Mouse (Mus musculus): ENCODE data around the gene Hexa. TPM values are rescaled to one million over a fixed set of nuclear protein-coding genes. Genes with fewer than 3 reads are reported as not detected.

The Hexa gene
- polyA plus RNA-seq, 1 experiment from 2014 or later: 59.6 TPM

DNA sequence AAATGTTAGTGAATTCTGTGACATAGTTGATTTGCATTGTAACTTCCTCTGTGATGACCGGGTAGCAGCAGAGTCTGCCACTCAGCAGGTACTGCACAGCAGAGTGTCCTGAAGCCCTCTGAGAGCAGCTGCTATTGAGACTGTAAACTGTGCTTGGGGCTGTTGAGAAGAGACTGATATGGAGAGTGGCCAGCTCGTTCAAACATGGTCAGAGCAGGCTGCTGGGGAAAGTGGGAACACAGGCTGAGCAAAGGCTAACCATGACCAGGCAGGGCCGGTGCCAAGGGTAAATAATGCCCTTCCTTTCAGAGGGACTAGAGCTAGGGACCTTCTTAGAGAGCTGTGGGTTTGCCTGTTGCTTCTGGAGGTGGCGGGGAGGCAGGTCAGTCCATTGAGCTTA, 14.4 kb downstream of the Hexa start:
- Histone ChIP-seq H3K4me1 (replicated peaks) (peaks cover 19% of the 10 kb centered on the region), H3K9me3 (replicated peaks) (no peaks in the 10 kb centered on the region), H3K4me2 (no peak overlapping the region), H3K36me3 (peaks cover 25% of the 10 kb centered on the region), H3K9ac (no peak overlapping the region), H3K27me3 (no peaks in the 10 kb centered on the region), H3K4me3 (no peak overlapping the region), H3K27ac (no peak overlapping the region)
- ATAC-seq (replicated peaks; ENCODE audit: insufficient number of reproducible peaks, insufficient read depth, low FRiP score, low read depth): no peak
- WGBS: 64% methylated on average over 4 of the region's 4 CpGs

- 12% methylated on average over 4 of the region's 4 CpGs for WGBS
- ATAC-seq (replicated peaks; ENCODE audit: insufficient number of reproducible peaks, insufficient read depth, low FRiP score, low read depth): no peak
- no peaks in the 10 kb centered on the region for H3K4me1 ChIP-seq (replicated peaks)
- H3K27me3 ChIP-seq: no peaks in the 10 kb centered on the region; the same call in 1 of the 2 replicates
- H3K4me3 ChIP-seq: no peak overlapping the region
- H3K27ac ChIP-seq: no peak overlapping the region
- H3K4me2 ChIP-seq: no peak overlapping the region
- no peak overlapping the region for H3K9ac ChIP-seq
- H3K9me3 ChIP-seq (replicated peaks): no peaks in the 10 kb centered on the region
- peaks cover 43% of the 10 kb centered on the region for H3K36me3 ChIP-seq
Observed at GRCm38 (mm10) chr9:59565600-59565999, 26.3 kb downstream of the Hexa start.

GRCm38 (mm10) chr9:59567111-59567510, 27.8 kb downstream of the Hexa start:
- Histone ChIP-seq H3K4me1 (replicated peaks) (no peaks in the 10 kb centered on the region), H3K36me3 (peaks cover 29% of the 10 kb centered on the region; the same call in 1 of the 2 replicates), H3K9me3 (replicated peaks) (no peaks in the 10 kb centered on the region), H3K4me3 (no peak overlapping the region), H3K4me2 (no peak overlapping the region), H3K9ac (no peak overlapping the region), H3K27me3 (no peaks in the 10 kb centered on the region; the same call in 1 of the 2 replicates), H3K27ac (no peak overlapping the region)
- peak; percentile 67; the same call in 1 of the 2 replicates for ATAC-seq (replicated peaks; ENCODE audit: insufficient number of reproducible peaks, insufficient read depth, low FRiP score, low read depth)
- WGBS: 29% methylated on average over 6 of the region's 6 CpGs

DNA sequence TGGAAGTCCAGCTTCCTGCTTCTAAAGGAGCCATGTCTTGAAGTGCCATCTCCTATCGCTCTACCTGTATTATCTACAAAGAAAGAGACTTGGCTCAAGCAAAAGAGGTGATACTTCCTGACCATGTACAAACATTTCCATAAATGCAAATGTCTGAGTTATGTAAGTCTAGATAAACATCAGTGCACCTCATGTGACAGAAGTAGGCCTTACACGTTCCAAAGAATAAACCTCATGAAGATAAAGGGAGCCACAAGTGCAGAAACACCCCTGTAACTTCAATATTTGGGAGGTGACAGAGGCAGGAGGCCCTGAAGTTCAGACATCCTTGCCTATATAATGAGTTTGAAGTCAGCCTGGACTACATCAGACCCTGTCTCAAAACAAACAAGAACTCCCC, 32.5 kb downstream of the Hexa start:
- H3K9ac ChIP-seq: no peak overlapping the region
- no peak overlapping the region for H3K4me3 ChIP-seq
- no peak overlapping the region for H3K27ac ChIP-seq
- H3K4me1 ChIP-seq (replicated peaks): no peaks in the 10 kb centered on the region
- H3K36me3 ChIP-seq: no peaks in the 10 kb centered on the region
- no peak for ATAC-seq (replicated peaks; ENCODE audit: insufficient number of reproducible peaks, insufficient read depth, low FRiP score, low read depth)
- H3K27me3 ChIP-seq: peaks cover 10% of the 10 kb centered on the region
- 79% methylated on average over 2 of the region's 2 CpGs for WGBS
- no peaks in the 10 kb centered on the region for H3K9me3 ChIP-seq (replicated peaks)
- no peak overlapping the region for H3K4me2 ChIP-seq

DNA sequence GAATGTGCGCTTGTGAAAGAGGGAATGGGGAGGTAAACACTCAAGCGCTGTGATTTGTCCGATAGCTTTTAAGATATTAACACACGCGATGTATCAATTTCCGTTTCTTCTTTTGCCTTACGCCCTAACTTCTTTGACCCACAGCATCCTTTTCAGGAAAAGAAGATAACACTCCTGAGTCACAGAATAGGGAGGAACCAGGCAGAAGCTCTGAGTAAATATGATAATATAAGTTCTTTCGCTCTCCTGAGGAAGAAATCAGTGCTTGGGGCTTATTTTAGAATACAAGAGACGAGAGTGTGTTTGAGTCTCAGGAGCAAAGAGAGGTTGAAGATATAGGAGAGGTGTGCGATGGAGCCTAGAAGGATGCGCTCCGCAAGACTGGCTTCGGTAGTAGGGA, 38.1 kb downstream of the Hexa start:
- Histone ChIP-seq H3K9me3 (replicated peaks) (no peaks in the 10 kb centered on the region), H3K4me3 (peak overlapping the region; percentile 57), H3K27me3 (peaks cover 58% of the 10 kb centered on the region), H3K9ac (no peak overlapping the region), H3K27ac (no peak overlapping the region), H3K4me1 (replicated peaks) (peaks cover 15% of the 10 kb centered on the region), H3K4me2 (peak overlapping the region; percentile 82), H3K36me3 (no peaks in the 10 kb centered on the region)
- WGBS: 11% methylated on average over 13 of the region's 13 CpGs
- no peak for ATAC-seq (replicated peaks; ENCODE audit: insufficient number of reproducible peaks, insufficient read depth, low FRiP score, low read depth)

DNA sequence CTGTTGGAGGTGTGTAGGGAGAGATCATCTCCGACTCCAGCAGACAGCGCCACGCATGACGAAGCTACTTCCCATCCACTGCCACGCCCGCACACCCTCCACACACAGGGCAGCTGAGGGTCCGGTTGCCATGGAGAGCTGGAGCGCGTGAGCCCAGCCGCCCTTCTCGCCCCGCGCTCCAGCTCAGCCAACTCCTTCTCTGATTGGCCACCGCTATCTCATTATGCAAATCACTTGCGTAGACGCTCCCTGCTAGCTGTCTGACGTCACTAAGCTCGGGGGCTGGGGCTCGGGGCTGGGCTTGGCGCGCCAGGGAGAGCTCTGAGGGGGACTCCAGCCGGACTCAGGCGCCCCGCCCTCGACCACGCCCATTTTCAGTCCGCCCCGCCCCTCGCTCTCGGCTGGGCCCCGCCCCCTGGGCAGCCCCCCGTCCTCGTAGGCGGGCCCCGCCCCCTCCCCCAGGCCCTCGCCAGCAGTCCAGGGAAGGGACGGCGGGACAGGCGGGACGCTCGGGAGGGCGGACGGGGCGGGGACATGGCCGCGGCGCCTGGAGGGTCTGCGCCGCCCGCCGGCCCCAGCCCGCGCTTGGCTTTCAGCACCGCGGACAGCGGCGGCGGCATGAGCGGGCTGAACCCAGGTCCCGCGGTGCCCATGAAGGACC, 38.6 kb downstream of the Hexa start, which contains the start of gene Celf6:
Celf6 (plus strand) TSS at position 74 of the 661 bp plus-strand sequence.
- no peak within 1 kb of the TSS for H3K9ac ChIP-seq
- peak within 1 kb of the TSS; percentile 57 for H3K4me3 ChIP-seq
- WGBS: under 1% methylated on average over 60 of the region's 61 CpGs
- ATAC-seq (replicated peaks; ENCODE audit: insufficient number of reproducible peaks, insufficient read depth, low FRiP score, low read depth): peak; percentile 97
- H3K27ac ChIP-seq: no peak within 1 kb of the TSS
- no peaks in the 10 kb centered on the region for H3K36me3 ChIP-seq
- H3K4me1 ChIP-seq (replicated peaks): peaks cover 15% of the 10 kb centered on the region
- no peaks in the 10 kb centered on the region for H3K9me3 ChIP-seq (replicated peaks)
- peak within 1 kb of the TSS; percentile 82 for H3K4me2 ChIP-seq
- H3K27me3 ChIP-seq: peaks cover 59% of the 10 kb centered on the region

DNA sequence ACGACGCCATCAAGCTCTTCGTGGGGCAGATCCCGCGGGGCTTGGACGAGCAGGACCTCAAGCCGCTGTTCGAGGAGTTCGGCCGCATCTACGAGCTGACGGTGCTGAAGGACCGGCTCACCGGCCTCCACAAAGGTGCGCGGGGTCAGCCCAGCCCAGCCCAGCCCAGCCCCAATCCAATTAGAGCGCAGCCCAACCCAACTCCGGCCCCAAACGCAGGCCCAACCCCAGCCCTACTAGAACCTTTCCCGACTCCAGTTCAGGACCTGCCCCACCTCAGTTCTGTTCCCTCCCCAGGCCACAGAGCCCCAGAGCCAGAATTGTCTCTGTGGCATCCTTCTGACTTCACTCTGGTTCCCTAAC, 39.1 kb downstream of the Hexa start:
- no peaks in the 10 kb centered on the region for H3K9me3 ChIP-seq (replicated peaks)
- peak; percentile 23; the same call in 1 of the 2 replicates for ATAC-seq (replicated peaks; ENCODE audit: insufficient number of reproducible peaks, insufficient read depth, low FRiP score, low read depth)
- H3K27me3 ChIP-seq: peaks cover 59% of the 10 kb centered on the region
- peaks cover 15% of the 10 kb centered on the region for H3K4me1 ChIP-seq (replicated peaks)
- 2% methylated on average over 20 of the region's 20 CpGs for WGBS
- H3K36me3 ChIP-seq: no peaks in the 10 kb centered on the region
- H3K4me2 ChIP-seq: peak overlapping the region; percentile 82
- no peak overlapping the region for H3K27ac ChIP-seq
- H3K4me3 ChIP-seq: peak overlapping the region; percentile 57
- no peak overlapping the region for H3K9ac ChIP-seq

- Histone ChIP-seq H3K27me3 (peaks cover 44% of the 10 kb centered on the region), H3K4me2 (peak overlapping the region; percentile 61), H3K27ac (no peak overlapping the region), H3K4me3 (peak overlapping the region; percentile 24), H3K9me3 (replicated peaks) (no peaks in the 10 kb centered on the region), H3K4me1 (replicated peaks) (0 out of 2 replicates have a peak, but pooled peaks cover 3% of the 10 kb centered on the region), H3K9ac (0 out of 2 replicates have a peak overlapping the region, but pooled peaks have one; percentile 29), H3K36me3 (no peaks in the 10 kb centered on the region)
- peak; percentile 64; the same call in 1 of the 2 replicates for ATAC-seq (replicated peaks; ENCODE audit: insufficient number of reproducible peaks, insufficient read depth, low FRiP score, low read depth)
- 5% methylated on average over 13 of the region's 13 CpGs for WGBS
Observed at GRCm38 (mm10) chr9:59584871-59585308, 45.5 kb downstream of the Hexa start.

DNA sequence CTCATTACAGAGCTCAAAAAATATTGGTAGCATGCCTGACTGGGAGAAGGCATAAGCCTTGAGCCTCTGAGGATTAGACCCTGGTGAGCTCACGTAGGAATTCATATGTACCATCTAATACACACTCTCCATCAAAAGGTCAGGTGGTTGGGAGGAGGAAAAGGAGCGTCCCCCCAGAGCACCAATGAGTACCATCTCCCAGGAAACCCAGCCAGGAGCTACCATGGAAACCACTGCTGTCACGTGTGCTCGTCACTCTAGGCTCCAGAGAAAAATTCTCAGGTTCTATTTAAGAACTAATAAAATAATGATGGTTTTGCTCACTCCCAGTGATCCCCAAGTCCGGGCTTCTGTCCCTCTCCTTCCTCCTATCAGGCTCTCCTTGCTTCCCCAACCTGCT, 48.9 kb downstream of the Hexa start:
- no peak overlapping the region for H3K27ac ChIP-seq
- no peaks in the 10 kb centered on the region for H3K36me3 ChIP-seq
- H3K4me3 ChIP-seq: no peak overlapping the region
- 65% methylated on average over 5 of the region's 5 CpGs for WGBS
- no peak overlapping the region for H3K9ac ChIP-seq
- 0 out of 2 replicates have a peak, but pooled peaks cover 3% of the 10 kb centered on the region for H3K4me1 ChIP-seq (replicated peaks)
- no peaks in the 10 kb centered on the region for H3K9me3 ChIP-seq (replicated peaks)
- peaks cover 24% of the 10 kb centered on the region for H3K27me3 ChIP-seq
- no peak overlapping the region for H3K4me2 ChIP-seq
- no peak for ATAC-seq (replicated peaks; ENCODE audit: insufficient number of reproducible peaks, insufficient read depth, low FRiP score, low read depth)

- WGBS: 40% methylated on average over 12 of the region's 12 CpGs
- H3K9me3 ChIP-seq (replicated peaks): no peaks in the 10 kb centered on the region
- no peak for ATAC-seq (replicated peaks; ENCODE audit: insufficient number of reproducible peaks, insufficient read depth, low FRiP score, low read depth)
- H3K4me2 ChIP-seq: no peak overlapping the region
- 0 out of 2 replicates have a peak, but pooled peaks cover 3% of the 10 kb centered on the region for H3K4me1 ChIP-seq (replicated peaks)
- H3K27ac ChIP-seq: no peak overlapping the region
- H3K27me3 ChIP-seq: peaks cover 24% of the 10 kb centered on the region
- no peak overlapping the region for H3K4me3 ChIP-seq
- no peak overlapping the region for H3K9ac ChIP-seq
- H3K36me3 ChIP-seq: no peaks in the 10 kb centered on the region
Observed at GRCm38 (mm10) chr9:59588710-59589671, 49.7 kb downstream of the Hexa start.

GRCm38 (mm10) chr9:59589703-59590439, 50.5 kb downstream of the Hexa start:
- Histone ChIP-seq H3K9me3 (replicated peaks) (no peaks in the 10 kb centered on the region), H3K4me3 (no peak overlapping the region), H3K4me1 (replicated peaks) (no peaks in the 10 kb centered on the region), H3K27ac (no peak overlapping the region), H3K27me3 (peaks cover 24% of the 10 kb centered on the region), H3K36me3 (no peaks in the 10 kb centered on the region), H3K9ac (no peak overlapping the region), H3K4me2 (no peak overlapping the region)
- ATAC-seq (replicated peaks; ENCODE audit: insufficient number of reproducible peaks, insufficient read depth, low FRiP score, low read depth): no peak
- 70% methylated on average over 10 of the region's 10 CpGs for WGBS
